Mouse (Mus musculus) spleen, postnatal 10 days (tissue): Measurements from ENCODE around the gene Depp1.
A peak's percentile ranks its signal among the peaks of the same experiment; 100 is the strongest.

Source experiments
- DNase-seq, 2 experiments: peaks; one replicate each; pipeline ENCODE4 v3.0.0; 2021 to 2022; ENCODE audit warnings: low spot score in 2 of 2

Depp1 gene

DNA sequence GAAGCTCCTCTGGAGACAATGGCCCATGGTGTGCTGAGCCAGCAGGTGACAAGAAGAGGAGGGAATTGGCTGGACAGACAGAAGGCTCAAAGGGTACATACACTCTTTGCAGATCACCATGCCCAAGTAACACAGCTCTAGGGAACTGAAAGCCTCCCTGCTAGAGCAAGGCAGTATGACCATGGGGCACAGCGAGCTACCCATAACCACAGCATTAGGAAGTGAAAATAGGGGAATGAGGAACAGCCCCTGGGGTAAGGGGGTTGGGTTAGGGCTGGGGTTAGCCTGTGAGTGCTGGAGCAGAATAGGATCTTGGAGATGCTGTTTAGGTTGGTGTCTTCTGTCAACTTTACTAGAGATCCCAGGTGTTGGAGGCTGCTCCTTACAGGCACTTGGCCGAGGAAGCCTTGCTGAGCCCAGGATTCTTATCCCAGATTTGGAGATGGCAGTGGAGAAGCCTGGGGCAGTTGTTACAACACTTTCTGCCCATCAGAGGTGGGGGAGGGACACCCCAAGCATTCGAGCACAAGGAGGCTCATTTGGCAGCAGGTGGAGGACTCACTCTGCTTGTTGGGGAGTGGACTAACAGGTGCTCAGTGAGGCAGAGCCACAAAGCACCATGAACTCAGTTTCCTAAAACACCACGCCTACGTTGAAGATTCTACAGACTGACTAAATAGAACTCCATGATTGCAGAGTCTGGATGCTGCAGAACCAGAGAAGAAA, 29.3 kb downstream of the Depp1 start:
- peak; percentile 27 to 60 for DNase-seq

DNA sequence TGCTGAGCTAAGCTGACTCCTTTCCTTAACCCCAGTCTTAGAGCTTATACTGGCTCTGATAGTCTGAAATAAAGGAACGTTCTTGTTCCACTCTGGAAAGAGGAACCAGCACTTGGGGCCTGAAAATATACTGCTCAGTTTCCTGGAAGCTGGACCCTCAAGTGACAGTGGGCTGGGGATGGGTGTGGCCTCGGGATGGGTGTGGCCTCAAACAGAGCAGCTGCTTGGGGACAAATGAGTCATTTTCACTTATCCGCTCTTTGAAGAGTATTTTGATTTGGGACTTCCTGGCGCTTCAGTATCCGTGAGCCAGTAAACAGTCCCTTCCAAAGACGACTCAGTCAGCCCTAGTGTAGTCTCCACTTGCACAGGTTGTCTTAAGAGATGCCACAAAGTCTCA, 31.9 kb downstream of the Depp1 start:
- DNase-seq = peak in 1 of 2 experiments; percentile 70

- no peak for DNase-seq
Measured at GRCm38 (mm10) chr6:116693639-116694038, 43.2 kb downstream of the Depp1 start.

GRCm38 (mm10) chr6:116694346-116694745, 43.9 kb downstream of the Depp1 start:
- DNase-seq = no peak

DNA sequence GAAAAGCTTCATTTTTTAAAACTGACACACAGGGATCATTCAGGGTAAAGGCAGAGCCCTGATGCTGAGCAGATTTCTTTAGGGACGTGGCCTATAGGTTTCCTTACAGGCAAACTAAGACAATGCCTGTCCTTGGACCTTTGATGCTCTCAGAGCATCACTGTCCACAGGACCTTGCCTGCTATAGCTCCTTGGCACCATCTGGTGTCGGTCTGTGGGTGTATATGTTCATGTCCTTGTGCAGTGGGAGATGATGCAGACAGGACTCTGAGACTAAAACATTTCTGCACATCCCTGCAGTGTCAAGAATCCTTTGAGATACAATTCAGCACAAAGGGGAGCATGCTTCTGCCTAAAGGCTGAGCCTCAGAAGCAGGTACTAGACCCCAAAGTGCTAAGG, 47.0 kb downstream of the Depp1 start:
- DNase-seq = peak in 1 of 2 experiments; percentile 40

- DNase-seq = no peak
Measured at GRCm38 (mm10) chr6:116697896-116698425, 47.6 kb downstream of the Depp1 start.

DNA sequence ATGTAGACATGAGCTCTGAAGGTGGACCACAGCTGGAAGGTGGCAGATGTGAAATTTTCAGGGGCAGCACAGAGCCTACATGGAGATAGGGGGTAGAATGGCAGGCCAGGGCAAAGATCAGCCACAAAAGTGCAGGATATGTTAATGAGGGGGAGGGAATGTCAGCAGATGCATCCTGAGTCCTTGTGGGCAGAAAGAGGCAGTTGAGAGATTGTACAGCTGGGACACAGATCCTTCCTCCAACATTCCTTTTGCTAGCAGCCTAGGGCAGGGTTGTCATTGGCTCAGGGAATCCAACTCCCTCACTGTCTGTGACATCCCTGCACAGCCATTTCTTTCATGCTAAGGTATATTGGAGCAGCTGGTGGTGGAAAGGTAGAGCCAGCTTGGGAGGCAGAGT, 50.4 kb downstream of the Depp1 start:
- no peak for DNase-seq
